Mouse (Mus musculus) large intestine, adult 2 months (tissue): ENCODE results near the gene Gltpd2. TPM values are rescaled to one million over a fixed set of nuclear protein-coding genes. Genes with fewer than 3 reads are reported as not detected.

Experiments
- DNase-seq: peaks from one replicate; pipeline ENCODE4 v3.0.0-alpha.2; 2012; ENCODE audit warnings: low read depth, low spot score
- WGBS: fragments of 180-500 bp; shearing (Covaris S2); methylation state at CpG from one replicate; pipeline ENCODE4 v1.1.7; 2018; 5-methylcytosine and 5-hydroxymethylcytosine counted together
- polyA plus RNA-seq: library from polyadenylated mRNA; depleted of rRNA; stranded (reverse); fragments of >200 nt; gene quantifications from 2 replicates; pipeline ENCODE4 v1.2.3, GENCODE M21; 2012; rRNA removed

Gltpd2 gene
- polyA plus RNA-seq, 1 experiment: 0.98 TPM

GRCm38 (mm10) chr11:70557545-70557944 lies 38.5 kb downstream of the Gltpd2 start:
- WGBS: 92% methylated on average over 9 of the region's 9 CpGs
- no peak for DNase-seq

- no peak for DNase-seq
- WGBS: 0% methylated on average over 2 of the region's 2 CpGs
These were observed 42.9 kb downstream of the Gltpd2 start for GRCm38 (mm10) chr11:70561937-70562286.

GRCm38 (mm10) chr11:70562287-70562994 lies 43.4 kb downstream of the Gltpd2 start, which contains the start of gene Mink1:
Gene Mink1 (plus strand): TSS chr11:70562881.
- under 1% methylated on average over 57 of the region's 57 CpGs for WGBS
- no peak for DNase-seq

- DNase-seq: no peak
- WGBS: 2% methylated on average over 21 of the region's 31 CpGs
These were observed 44.0 kb downstream of the Gltpd2 start for GRCm38 (mm10) chr11:70562995-70563469.

- WGBS: 2% methylated on average over 25 of the region's 25 CpGs
- no peak for DNase-seq
These were observed 44.7 kb downstream of the Gltpd2 start for GRCm38 (mm10) chr11:70563470-70564275.

- WGBS: 16% methylated on average over 4 of the region's 4 CpGs
- DNase-seq: no peak
These were observed 45.4 kb downstream of the Gltpd2 start for GRCm38 (mm10) chr11:70564276-70564873.

- WGBS: 69% methylated on average over 7 of the region's 7 CpGs
- no peak for DNase-seq
These were observed 47.6 kb downstream of the Gltpd2 start for GRCm38 (mm10) chr11:70566586-70566985.

Other genes starting within 250 kb of the Gltpd2 start
- gene Alox12e, start 196.6 kb upstream of the Gltpd2 start, polyA plus RNA-seq: 0.33 and 0.48 TPM in 2 replicates
- 1.3 and 4.1 TPM in 2 replicates for gene Alox15, start 167.2 kb upstream of the Gltpd2 start, polyA plus RNA-seq
- gene Pelp1, start 109.2 kb upstream of the Gltpd2 start, polyA plus RNA-seq: 11.9 and 12.4 TPM in 2 replicates
- gene Arrb2, start 86.6 kb upstream of the Gltpd2 start, polyA plus RNA-seq: 31.7 and 36.2 TPM in 2 replicates
- gene Med11, start 67.3 kb upstream of the Gltpd2 start, polyA plus RNA-seq: 28.0 and 31.7 TPM in 2 replicates
- gene Zmynd15, start 59.8 kb upstream of the Gltpd2 start, polyA plus RNA-seq: 4.6 and 5.0 TPM in 2 replicates
- 31.8 and 40.5 TPM in 2 replicates for gene Cxcl16, start 59.2 kb upstream of the Gltpd2 start, polyA plus RNA-seq
- 168 and 625 TPM in 2 replicates for gene Tm4sf5, start 14.0 kb upstream of the Gltpd2 start, polyA plus RNA-seq
- gene Vmo1, start 4.6 kb upstream of the Gltpd2 start, polyA plus RNA-seq: 0.19 TPM in 1 of 2 replicates, not detected in the other
- gene Psmb6, start 6.2 kb downstream of the Gltpd2 start, polyA plus RNA-seq: 394 and 397 TPM in 2 replicates
- not detected in 2 replicates for gene Gm40193, start 13.7 kb downstream of the Gltpd2 start, polyA plus RNA-seq
- 15.4 and 30.5 TPM in 2 replicates for gene Pld2, start 20.9 kb downstream of the Gltpd2 start, polyA plus RNA-seq
- 41.3 and 75.5 TPM in 2 replicates for gene Mink1, start 43.7 kb downstream of the Gltpd2 start, polyA plus RNA-seq
- gene 4930544D05Rik, start 96.7 kb downstream of the Gltpd2 start, polyA plus RNA-seq: not detected in 2 replicates
- gene Chrne, start 100.0 kb downstream of the Gltpd2 start, polyA plus RNA-seq: 0.07 and 0.15 TPM in 2 replicates
- 0.04 TPM in 1 of 2 replicates, not detected in the other for gene Gp1ba, start 119.9 kb downstream of the Gltpd2 start, polyA plus RNA-seq
- 76.9 and 101 TPM in 2 replicates for gene Rnf167, start 128.0 kb downstream of the Gltpd2 start, polyA plus RNA-seq
- gene Slc25a11, start 128.3 kb downstream of the Gltpd2 start, polyA plus RNA-seq: 118 and 151 TPM in 2 replicates
- 2,199 and 2,395 TPM in 2 replicates for gene Pfn1, start 135.4 kb downstream of the Gltpd2 start, polyA plus RNA-seq
- gene Eno3, start 138.0 kb downstream of the Gltpd2 start, polyA plus RNA-seq: 19.9 and 31.2 TPM in 2 replicates
- gene Spag7, start 150.2 kb downstream of the Gltpd2 start, polyA plus RNA-seq: 35.9 and 39.8 TPM in 2 replicates
- gene Camta2, start 168.9 kb downstream of the Gltpd2 start, polyA plus RNA-seq: 48.8 and 53.2 TPM in 2 replicates
- 0.95 and 0.99 TPM in 2 replicates for gene Inca1, start 181.0 kb downstream of the Gltpd2 start, polyA plus RNA-seq
- gene Kif1c, start 181.4 kb downstream of the Gltpd2 start, polyA plus RNA-seq: 62.0 and 74.5 TPM in 2 replicates
- 0.92 and 1.9 TPM in 2 replicates for gene Zfp3, start 245.0 kb downstream of the Gltpd2 start, polyA plus RNA-seq